Mouse (Mus musculus): ENCODE data around the gene Zfp804a.

Zfp804a gene

GRCm38 (mm10) chr2:82253382-82253781 lies 200.4 kb downstream of the Zfp804a start:
- DNase-seq (ENCODE audit: low spot score), result no peak

DNA sequence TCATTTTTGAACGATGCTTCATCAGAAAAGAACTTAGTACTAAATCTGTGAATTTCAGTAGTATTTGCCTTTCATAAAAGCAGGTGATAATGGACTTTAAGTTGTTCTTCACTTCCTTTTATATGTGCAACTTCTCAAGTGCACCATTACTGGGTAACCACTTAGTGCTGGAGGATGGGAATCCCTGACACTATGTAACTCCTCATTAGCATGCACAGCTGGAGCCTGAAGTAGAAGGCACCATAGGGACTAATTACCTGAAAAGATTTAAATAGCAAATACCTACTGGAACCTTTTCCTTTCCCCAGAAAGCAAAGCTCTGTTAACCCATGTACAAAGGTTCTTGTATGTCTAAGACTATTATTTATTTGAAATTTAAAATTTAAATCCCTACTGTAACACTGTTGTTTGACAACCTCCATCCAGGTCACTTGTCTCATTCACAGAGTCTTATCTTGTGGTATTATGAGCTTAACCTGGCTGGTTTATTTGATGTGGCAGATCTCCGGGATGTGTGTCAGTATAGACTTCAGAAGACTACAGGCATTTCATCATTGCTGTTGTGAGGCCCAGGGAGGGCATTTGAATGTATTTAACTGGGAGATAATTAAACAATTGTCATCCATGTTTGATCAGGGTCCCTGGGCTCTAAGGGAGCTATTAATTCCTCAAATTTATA lies 229.7 kb downstream of the Zfp804a start:
- no peak for DNase-seq (ENCODE audit: low spot score)

DNA sequence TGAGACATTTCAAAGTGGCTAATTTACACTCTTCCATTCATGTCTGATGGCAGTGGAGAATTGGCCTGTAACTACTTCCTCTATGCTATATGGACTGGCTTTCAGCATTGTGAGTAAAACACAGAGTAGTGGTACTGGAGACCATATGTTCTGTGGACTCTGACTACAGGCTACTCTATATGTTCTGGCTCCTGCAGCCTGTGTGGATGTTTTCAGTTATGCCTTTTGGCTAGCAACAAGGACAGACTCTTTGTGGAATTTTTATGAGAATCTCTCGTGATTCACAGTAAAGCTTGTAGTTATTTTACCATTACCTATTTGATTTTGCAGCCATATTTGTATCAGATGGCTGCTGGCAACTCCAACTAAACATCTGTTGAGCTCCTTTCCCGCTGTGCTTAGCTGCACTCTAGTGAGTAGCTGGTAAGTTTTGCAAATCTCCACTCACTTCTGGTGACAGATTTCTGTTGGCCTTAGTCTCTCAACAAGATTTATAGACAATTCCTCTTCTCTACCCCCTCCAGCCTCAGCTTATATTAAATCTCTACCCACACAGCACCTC lies 242.0 kb downstream of the Zfp804a start:
- DNase-seq (ENCODE audit: low spot score), result no peak
